Mouse (Mus musculus) heart, adult 2 months (tissue): ENCODE measurements around the gene Snrnp48.

Experiments
- CTCF ChIP-seq: fragments of 200-600 bp; IDR thresholded peaks from 2 replicates; pipeline ENCODE4 v1.8.1; 2022; ENCODE audit warnings: antibody characterized with exemption, mild to moderate bottlenecking, moderate library complexity
- EP300 ChIP-seq: fragments of 200-500 bp; IDR thresholded peaks from 2 replicates; pipeline ENCODE4 v1.6.1; 2011; ENCODE audit warnings: low read depth, low read length, control low read depth; ENCODE audit not compliant: insufficient read depth

DNA sequence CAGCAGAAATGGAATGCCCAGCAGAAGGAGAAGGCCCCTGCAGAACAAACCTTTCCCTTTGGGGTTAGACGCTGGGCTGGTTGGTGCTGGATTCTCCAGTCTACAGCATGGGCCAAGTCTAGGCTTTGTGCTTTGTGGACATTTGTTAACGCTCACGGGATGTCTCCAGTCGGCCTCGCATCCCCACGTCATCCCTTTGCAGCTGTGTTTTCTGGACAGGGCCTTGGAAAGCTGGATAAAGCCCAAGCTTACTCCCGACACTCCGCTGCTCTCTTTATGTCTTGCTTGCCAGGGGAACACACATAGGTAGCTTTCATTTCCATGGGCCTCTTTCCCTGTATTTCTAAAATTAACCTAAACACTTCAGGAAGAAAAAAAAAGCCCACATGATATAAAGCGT, 49.0 kb downstream of the Snrnp48 start:
- no peak for TF ChIP-seq CTCF
- TF ChIP-seq EP300 = no peak
